Mouse (Mus musculus) MEL (cell line): Measurements from ENCODE around the gene Ccdc33. TPM values are rescaled to one million over a fixed set of nuclear protein-coding genes. Genes with fewer than 3 reads are reported as not detected.

Source experiments
- DNase-seq: peaks from one replicate; pipeline ENCODE4 v3.0.0; 2011; ENCODE audit warnings: low read depth, low spot score
- H3K27ac ChIP-seq: 2 replicates; pipeline ENCODE4 v1.5.1; 2012; ENCODE audit warnings: low read depth, mild to moderate bottlenecking, control low read depth, low read length, moderate library complexity; ENCODE audit not compliant: control insufficient read depth
- H3K27me3 ChIP-seq, 2 experiments: fragments of 150-350 bp in 1 of 2; sonication (generic) in 1 of 2; 2 replicates each; pipeline ENCODE4 v1.6.1; 2012; ENCODE audit warnings: low read length in 2 of 2, mild to moderate bottlenecking in 2 of 2, improper control_type of control experiment in 1 of 2, moderate library complexity in 1 of 2; ENCODE audit not compliant: insufficient read depth in 2 of 2, control insufficient read depth in 1 of 2
- H3K36me3 ChIP-seq, 2 experiments: 2 replicates each; pipeline ENCODE4 v1.6.1; 2012 to 2014; ENCODE audit warnings: low read length in 2 of 2, improper control_type of control experiment in 1 of 2, inconsistent platforms in 1 of 2, mild to moderate bottlenecking in 1 of 2; ENCODE audit not compliant: insufficient read depth in 2 of 2, control insufficient read depth in 1 of 2
- H3K4me1 ChIP-seq, 2 experiments: fragments of 150-350 bp in 1 of 2; sonication (generic) in 1 of 2; 2 replicates each; pipeline ENCODE4 v1.6.1; 2012; ENCODE audit warnings: low read length in 2 of 2, improper control_type of control experiment in 1 of 2, mild to moderate bottlenecking in 1 of 2; ENCODE audit not compliant: insufficient read depth in 2 of 2, control insufficient read depth in 1 of 2
- H3K4me3 ChIP-seq, 2 experiments: fragments of 150-350 bp in 1 of 2; sonication (generic) in 1 of 2; 2 replicates each; pipeline ENCODE4 v1.5.1; 2012; ENCODE audit warnings: low read depth in 2 of 2, low read length in 2 of 2, mild to moderate bottlenecking in 2 of 2, moderate library complexity in 2 of 2, control low read depth in 1 of 2, improper control_type of control experiment in 1 of 2; ENCODE audit not compliant: control insufficient read depth in 1 of 2, insufficient read depth in 1 of 2
- H3K79me2 ChIP-seq: 2 replicates; pipeline ENCODE4 v1.6.1; 2012; ENCODE audit warnings: mild to moderate bottlenecking, low read length, moderate library complexity; ENCODE audit not compliant: control insufficient read depth, poor library complexity, insufficient read depth
- H3K9ac ChIP-seq: 2 replicates; pipeline ENCODE4 v1.6.1; 2012; ENCODE audit warnings: low read depth, mild to moderate bottlenecking, control low read depth, low read length, moderate library complexity; ENCODE audit not compliant: control insufficient read depth, poor library complexity, severe bottlenecking
- H3K9me3 ChIP-seq: fragments of 150-350 bp; sonication (generic); replicated peaks from 2 replicates; pipeline ENCODE4 v1.6.1; 2012; ENCODE audit warnings: mild to moderate bottlenecking, low read length, improper control_type of control experiment, moderate library complexity; ENCODE audit not compliant: insufficient read depth
- BHLHE40 ChIP-seq: IDR thresholded peaks from 2 replicates; pipeline ENCODE4 v1.6.1; 2012; ENCODE audit warnings: low read depth, mild to moderate bottlenecking, inconsistent platforms, low read length, improper control_type of control experiment, borderline replicate concordance
- CHD1 ChIP-seq: IDR thresholded peaks from 2 replicates; pipeline ENCODE4 v1.6.1; 2012; ENCODE audit warnings: low read depth, mild to moderate bottlenecking, inconsistent platforms, low read length, improper control_type of control experiment
- E2F4 ChIP-seq: IDR thresholded peaks from 2 replicates; pipeline ENCODE4 v1.6.1; 2011; ENCODE audit warnings: low read depth, low read length, improper control_type of control experiment, borderline replicate concordance
- ELF1 ChIP-seq: IDR thresholded peaks from 2 replicates; pipeline ENCODE4 v1.6.1; 2014; ENCODE audit warnings: low read depth, mild to moderate bottlenecking, inconsistent platforms, low read length, improper control_type of control experiment, moderate library complexity
- GABPA ChIP-seq: IDR thresholded peaks from 2 replicates; pipeline ENCODE4 v1.6.1; 2012; ENCODE audit warnings: low read depth, mild to moderate bottlenecking, inconsistent platforms, low read length, improper control_type of control experiment, moderate library complexity
- GATA1 ChIP-seq: IDR thresholded peaks from 2 replicates; pipeline ENCODE4 v1.6.1; 2011; ENCODE audit warnings: low read depth, low read length, improper control_type of control experiment
- KAT2A ChIP-seq: conservative IDR thresholded peaks from 2 replicates; pipeline ENCODE4 v1.6.1; 2012; ENCODE audit warnings: low read depth, low read length, improper control_type of control experiment, inconsistent platforms
- MAZ ChIP-seq: IDR thresholded peaks from 2 replicates; pipeline ENCODE4 v1.6.1; 2012; ENCODE audit warnings: low read depth, mild to moderate bottlenecking, inconsistent platforms, low read length, improper control_type of control experiment
- MEF2A ChIP-seq: IDR thresholded peaks from 2 replicates; pipeline ENCODE4 v1.6.1; 2014; ENCODE audit warnings: low read depth, mild to moderate bottlenecking, inconsistent platforms, low read length, improper control_type of control experiment; ENCODE audit not compliant: poor library complexity, insufficient replicate concordance, severe bottlenecking; ENCODE audit errors: extremely low read depth
- MXI1 ChIP-seq: IDR thresholded peaks from 2 replicates; pipeline ENCODE4 v1.6.1; 2011; ENCODE audit warnings: mild to moderate bottlenecking, low read depth, low read length, improper control_type of control experiment
- MYC ChIP-seq: IDR thresholded peaks from 2 replicates; pipeline ENCODE4 v1.6.1; 2011; ENCODE audit warnings: low read depth, mild to moderate bottlenecking, low read length, improper control_type of control experiment, moderate library complexity
- NELFE ChIP-seq: IDR thresholded peaks from 2 replicates; pipeline ENCODE4 v1.6.1; 2011; ENCODE audit warnings: low read depth, low read length, improper control_type of control experiment
- POLR2AphosphoS5 ChIP-seq: IDR thresholded peaks from 2 replicates; pipeline ENCODE4 v1.6.1; 2012; ENCODE audit warnings: low read depth, borderline replicate concordance, mild to moderate bottlenecking, inconsistent platforms, low read length, moderate library complexity, mixed read lengths
- RAD21 ChIP-seq: IDR thresholded peaks from 2 replicates; pipeline ENCODE4 v1.6.1; 2011; ENCODE audit warnings: mild to moderate bottlenecking, low read depth, low read length, improper control_type of control experiment
- TCF12 ChIP-seq: IDR thresholded peaks from 2 replicates; pipeline ENCODE4 v1.6.1; 2014; ENCODE audit warnings: low read depth, mild to moderate bottlenecking, inconsistent platforms, low read length, improper control_type of control experiment, moderate library complexity
- UBTF ChIP-seq: IDR thresholded peaks from 2 replicates; pipeline ENCODE4 v1.6.1; 2012; ENCODE audit warnings: low read depth, mild to moderate bottlenecking, inconsistent platforms, low read length, improper control_type of control experiment, moderate library complexity, borderline replicate concordance; ENCODE audit not compliant: insufficient read depth
- USF1 ChIP-seq: IDR thresholded peaks from 2 replicates; pipeline ENCODE4 v1.6.1; 2014; ENCODE audit warnings: low read depth, mild to moderate bottlenecking, inconsistent platforms, low read length, improper control_type of control experiment, moderate library complexity
- USF2 ChIP-seq, 2 experiments: IDR thresholded peaks; 2 replicates each; pipeline ENCODE4 v1.6.1; 2011 to 2012; ENCODE audit warnings: improper control_type of control experiment in 2 of 2, low read length in 2 of 2, borderline replicate concordance in 1 of 2, inconsistent platforms in 1 of 2, low read depth in 1 of 2, mild to moderate bottlenecking in 1 of 2; ENCODE audit not compliant: insufficient read depth in 1 of 2
- ZKSCAN1 ChIP-seq: IDR thresholded peaks from 2 replicates; pipeline ENCODE4 v1.6.1; 2012; ENCODE audit warnings: low read depth, mild to moderate bottlenecking, inconsistent platforms, low read length, improper control_type of control experiment, moderate library complexity
- ZMIZ1 ChIP-seq: IDR thresholded peaks from 2 replicates; pipeline ENCODE4 v1.6.1; 2012; ENCODE audit warnings: low read depth, mild to moderate bottlenecking, inconsistent platforms, low read length, improper control_type of control experiment, moderate library complexity
- polyA plus RNA-seq, 2 experiments: library from polyadenylated mRNA; stranded (reverse) in 1 of 2; unstranded in 1 of 2; fragments of >175 nt in 1 of 2; fragments of >200 nt in 1 of 2; gene quantifications; 2 replicates each; pipeline versions ENCODE4 v1.2.1 to v1.2.4; 2012; ENCODE audit warnings: low replicate concordance in 2 of 2, low read depth in 1 of 2; ENCODE audit not compliant: insufficient read length in 2 of 2, insufficient read depth in 1 of 2, missing spikeins in 1 of 2
- total RNA-seq: library from RNA; depleted of rRNA; stranded (reverse); fragments of 300-350 nt; gene quantifications from 2 replicates; pipeline ENCODE4 v1.2.3, GENCODE M21; 2012

The Ccdc33 gene
- total and polyA plus RNA-seq, 3 experiments: not detected

DNA sequence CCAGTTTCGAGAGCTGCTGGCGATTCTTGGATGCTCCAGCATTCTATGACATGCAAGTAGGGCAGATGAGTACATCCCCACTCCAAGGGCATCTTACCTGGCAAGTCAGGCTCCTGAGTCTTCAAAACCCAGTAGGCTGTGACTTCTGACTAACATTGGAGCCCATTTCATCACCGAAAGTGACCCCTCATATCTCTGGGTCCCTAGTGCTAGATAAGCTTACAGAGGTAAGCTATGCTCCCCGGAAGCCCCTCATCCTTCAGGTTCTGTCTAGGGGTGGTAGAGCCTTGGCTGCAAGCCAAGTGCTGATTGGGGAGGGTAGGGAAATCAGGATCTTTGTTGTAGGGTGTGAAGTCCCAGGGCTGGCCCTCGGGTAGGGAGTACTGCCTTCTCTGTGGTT lies 89.8 kb downstream of the Ccdc33 start (continued):
- no peak for TF ChIP-seq GABPA
- TF ChIP-seq TCF12: no peak

DNA sequence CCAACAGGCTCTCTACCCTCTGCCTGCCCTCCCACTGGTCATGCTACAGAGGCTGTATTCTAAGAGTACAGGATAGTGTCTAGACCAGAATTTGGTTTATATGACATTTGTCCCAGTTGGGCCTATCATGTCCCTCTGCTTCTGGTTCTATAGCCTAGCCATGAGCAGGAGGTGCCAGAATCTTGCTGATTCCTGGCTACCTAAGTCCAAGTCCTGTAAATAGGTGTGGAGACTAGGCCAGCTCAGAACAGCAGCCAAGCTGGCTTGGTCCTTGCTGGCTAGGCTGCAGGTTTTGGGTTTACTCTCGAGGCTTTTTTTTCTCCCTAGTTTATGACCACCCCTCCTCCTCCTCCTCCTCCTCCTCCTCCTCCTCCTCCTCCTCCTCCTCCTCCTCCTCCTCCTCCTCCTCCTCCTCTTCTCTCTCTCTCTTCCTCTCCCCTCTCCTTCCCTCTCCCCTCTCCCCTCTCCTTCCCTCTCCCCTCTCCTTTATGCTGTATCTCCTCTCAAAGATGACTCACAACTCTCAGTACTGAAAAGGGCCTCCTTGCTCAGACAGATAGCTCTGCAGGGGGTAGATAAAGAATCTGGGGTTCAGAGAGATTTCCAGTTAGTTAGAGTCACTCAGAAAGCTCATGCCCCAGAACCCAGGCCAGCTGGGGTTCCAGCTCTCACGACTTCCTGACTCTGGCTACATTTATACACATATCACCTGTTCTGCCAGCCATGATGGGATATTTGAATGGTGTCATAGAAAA lies 91.0 kb downstream of the Ccdc33 start:
- H3K4me3 ChIP-seq: no peak overlapping the region
- H3K79me2 ChIP-seq: no peaks in the 10 kb centered on the region
- peak; percentile 12 for DNase-seq
- no peaks in the 10 kb centered on the region for H3K9me3 ChIP-seq
- peaks cover 0 to 7% of the 10 kb centered on the region in 2 experiments; a peak in 3 of 4 replicates for H3K27me3 ChIP-seq
- no peak overlapping the region for H3K27ac ChIP-seq
- no peaks in the 10 kb centered on the region; a peak in 1 of 4 replicates for H3K36me3 ChIP-seq
- no peak for TF ChIP-seq ZKSCAN1
- no peak for TF ChIP-seq KAT2A
- no peak for TF ChIP-seq CHD1
- TF ChIP-seq, all 39 proteins: peak for 0
- H3K9ac ChIP-seq: no peak overlapping the region
- H3K4me1 ChIP-seq: peaks cover 0 to 4% of the 10 kb centered on the region in 2 experiments; a peak in 1 of 4 replicates

DNA sequence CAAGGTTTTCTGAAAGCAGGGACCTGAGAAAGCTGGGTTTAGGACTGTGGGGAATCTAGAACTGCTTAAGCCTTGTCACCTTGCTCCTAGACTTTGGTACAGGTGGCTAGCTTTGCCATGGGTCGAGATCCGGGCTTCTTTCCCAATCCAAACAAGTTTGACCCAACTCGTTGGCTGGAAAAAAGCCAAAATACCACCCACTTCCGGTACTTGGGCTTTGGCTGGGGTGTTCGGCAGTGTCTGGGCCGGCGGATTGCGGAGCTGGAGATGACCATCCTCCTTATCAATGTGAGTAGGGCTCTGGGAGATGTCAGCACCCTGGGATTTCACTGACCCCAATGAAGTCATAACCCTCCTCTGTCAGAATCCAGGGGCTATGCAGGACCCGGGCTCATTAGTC lies 92.6 kb downstream of the Ccdc33 start:
- no peak for TF ChIP-seq UBTF
- no peak for TF ChIP-seq MYC
- no peaks in the 10 kb centered on the region for H3K79me2 ChIP-seq
- H3K4me1 ChIP-seq: peaks cover 0 to 4% of the 10 kb centered on the region in 2 experiments; a peak in 1 of 4 replicates
- no peak overlapping the region for H3K9ac ChIP-seq
- peaks cover 0 to 8% of the 10 kb centered on the region in 2 experiments for H3K27me3 ChIP-seq
- no peak overlapping the region for H3K27ac ChIP-seq
- no peak for DNase-seq
- no peak overlapping the region for H3K4me3 ChIP-seq
- no peaks in the 10 kb centered on the region; a peak in 1 of 4 replicates for H3K36me3 ChIP-seq
- no peaks in the 10 kb centered on the region for H3K9me3 ChIP-seq

DNA sequence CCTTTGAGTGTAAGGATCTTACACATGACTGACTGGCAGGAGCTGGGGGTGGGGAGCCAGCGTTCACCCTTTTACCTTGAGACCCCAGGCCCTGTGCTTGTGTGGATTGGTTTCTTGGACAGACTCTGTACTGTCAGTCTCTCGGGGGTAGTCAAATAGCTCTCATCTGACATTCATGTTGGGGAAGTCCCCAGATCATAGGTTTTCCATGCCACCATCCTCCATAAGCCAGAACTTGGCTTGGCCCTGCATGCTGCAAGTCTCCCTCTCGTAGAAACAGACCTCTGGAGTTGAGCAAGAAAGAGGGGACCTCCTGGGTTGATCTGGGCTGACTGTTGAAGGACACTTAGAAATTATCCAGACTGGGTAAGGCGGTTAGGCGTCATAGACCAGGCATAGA lies 100.2 kb downstream of the Ccdc33 start:
- Histone ChIP-seq H3K27me3 (peaks cover 6% of the 10 kb centered on the region in 2 experiments), H3K79me2 (no peaks in the 10 kb centered on the region), H3K9me3 (no peaks in the 10 kb centered on the region), H3K4me1 (no peaks in the 10 kb centered on the region), H3K36me3 (no peaks in the 10 kb centered on the region; a peak in 1 of 4 replicates), H3K9ac (no peak overlapping the region), H3K4me3 (no peak overlapping the region), H3K27ac (no peak overlapping the region)
- no peak for DNase-seq
- TF ChIP-seq RAD21 (no peak), USF2 (IDR thresholded peaks at IDR 0.05; ENCODE audit: borderline replicate concordance in 1 of 2, insufficient read depth in 1 of 2, low read depth in 1 of 2, low read length in 2 of 2) (no peak), POLR2AphosphoS5 (no peak), GATA1 (no peak), E2F4 (no peak), ZMIZ1 (no peak), UBTF (no peak), KAT2A (no peak), MXI1 (no peak), BHLHE40 (no peak), NELFE (no peak), MYC (no peak), MEF2A (no peak), MAZ (no peak), USF1 (no peak), ZKSCAN1 (no peak), GABPA (no peak), ELF1 (no peak)
- TF ChIP-seq, all 39 proteins: peak for 0
